Mouse (Mus musculus): ENCODE measurements around the gene Mki67.

DNA sequence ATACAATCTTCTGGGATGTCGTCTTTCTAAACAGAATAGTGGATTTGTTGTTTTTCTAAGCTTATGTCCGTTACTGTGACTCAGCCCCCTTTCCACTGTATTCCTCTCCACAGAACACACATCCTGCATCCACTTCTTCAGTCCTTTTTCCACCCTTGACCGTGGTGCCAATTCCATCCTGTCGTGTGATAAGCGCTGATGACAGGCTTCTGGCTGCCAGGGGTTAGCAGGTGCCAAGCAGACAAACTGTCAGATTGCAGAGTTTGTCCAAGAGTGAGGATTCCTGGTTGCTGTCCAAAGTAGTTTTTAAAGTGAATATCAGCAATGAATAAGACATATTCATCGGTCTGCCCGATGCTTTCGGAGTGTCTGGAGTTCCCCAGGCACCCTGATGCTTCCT lies 39.4 kb downstream of the Mki67 start:
- TF ChIP-seq POLR2A (IDR thresholded peaks at IDR 0.05; ENCODE audit: low read depth, low read length), result no peak
- TF ChIP-seq CTCF (IDR thresholded peaks at IDR 0.05; ENCODE audit: extremely low read depth, insufficient read depth, insufficient read length, insufficient replicate concordance), result no peak

Measured in spleen, adult 2 months (tissue).